Mouse (Mus musculus) liver, embryonic 11.5 days (tissue): ENCODE results near the gene Gatad2a. TPM values are rescaled to one million over a fixed set of nuclear protein-coding genes. Genes with fewer than 3 reads are reported as not detected.

Experiments
- ATAC-seq: fragments of 200-750 bp; cut with Nextera tagmentation; replicated peaks from 2 replicates; pipeline ENCODE4 v1.8.0; 2017; ENCODE audit warnings: moderate number of reproducible peaks, mild to moderate bottlenecking, moderate TSS enrichment, moderate library complexity; ENCODE audit not compliant: low FRiP score
- DNase-seq: peaks from one replicate; pipeline ENCODE4 v3.0.0-alpha.2; 2017; ENCODE audit warnings: low spot score
- H3K27ac ChIP-seq: fragments of 300-500 bp; sonication (generic); 2 replicates; pipeline ENCODE4 v1.5.1; 2014; ENCODE audit warnings: mild to moderate bottlenecking, low read depth, low read length, control low read depth
- H3K27me3 ChIP-seq: fragments of 300-500 bp; sonication (generic); replicated peaks from 2 replicates; pipeline ENCODE4 v1.6.1; 2014; ENCODE audit warnings: low read length, mixed read lengths; ENCODE audit not compliant: control insufficient read depth, insufficient read depth
- H3K36me3 ChIP-seq: fragments of 300-500 bp; sonication (generic); 2 replicates; pipeline ENCODE4 v1.6.1; 2014; ENCODE audit warnings: mild to moderate bottlenecking, low read length, moderate library complexity, mixed read lengths; ENCODE audit not compliant: control insufficient read depth, insufficient read depth
- H3K4me1 ChIP-seq: fragments of 300-500 bp; sonication (generic); replicated peaks from 2 replicates; pipeline ENCODE4 v1.6.1; 2014; ENCODE audit warnings: low read length, mixed read lengths; ENCODE audit not compliant: control insufficient read depth, insufficient read depth
- H3K4me2 ChIP-seq: fragments of 300-500 bp; sonication (generic); 2 replicates; pipeline ENCODE4 v1.6.1; 2014; ENCODE audit warnings: mild to moderate bottlenecking, control low read depth, moderate library complexity
- H3K4me3 ChIP-seq: fragments of 300-500 bp; sonication (generic); 2 replicates; pipeline ENCODE4 v1.5.1; 2014; ENCODE audit warnings: low read depth, low read length, control low read depth
- H3K9ac ChIP-seq: fragments of 300-500 bp; sonication (generic); 2 replicates; pipeline ENCODE4 v1.6.1; 2014; ENCODE audit warnings: low read depth, low read length, control low read depth
- H3K9me3 ChIP-seq: fragments of 300-500 bp; sonication (generic); 2 replicates; pipeline ENCODE4 v1.6.1; 2016; ENCODE audit warnings: low read length, inconsistent platforms, mixed read lengths; ENCODE audit not compliant: control insufficient read depth
- WGBS: fragments of 180-500 bp; shearing (Covaris S2); extraction: QIAGEN DNeasy Blood & Tissue Kit; methylation state at CpG from one replicate; pipeline ENCODE4 v1.1.7; 2014; 5-methylcytosine and 5-hydroxymethylcytosine counted together
- polyA plus RNA-seq: library from polyadenylated mRNA; unstranded; fragments of >200 nt; fragmentation: Nextera tagmentation; extraction: Ambion mirVana; gene quantifications from 2 replicates; pipeline ENCODE4 v1.2.1, GENCODE M21; 2014

Gene Gatad2a
- 72.6 and 75.3 TPM in 2 replicates for polyA plus RNA-seq

GRCm38 (mm10) chr8:69995776-69996588, at the start of gene Gatad2a:
TSS of gene Gatad2a (minus strand) at chr8:69996384.
- Histone ChIP-seq H3K27ac (peak within 1 kb of the TSS; percentile 91), H3K9ac (peak within 1 kb of the TSS; percentile 83), H3K36me3 (no peaks in the 10 kb centered on the region), H3K27me3 (no peaks in the 10 kb centered on the region), H3K4me1 (peaks cover 14% of the 10 kb centered on the region), H3K9me3 (no peaks in the 10 kb centered on the region), H3K4me3 (peak within 1 kb of the TSS; percentile 85), H3K4me2 (peak within 1 kb of the TSS; percentile 87)
- under 1% methylated on average over 75 of the region's 87 CpGs for WGBS
- ATAC-seq (peak; percentile 98), DNase-seq (peak; percentile 100)

- Histone ChIP-seq H3K9me3 (no peaks in the 10 kb centered on the region), H3K36me3 (peaks cover 2% of the 10 kb centered on the region; the same call in 1 of the 2 replicates), H3K4me1 (peaks cover 27% of the 10 kb centered on the region), H3K27ac (no peak overlapping the region), H3K27me3 (no peaks in the 10 kb centered on the region), H3K4me2 (peak overlapping the region; percentile 75), H3K9ac (peak overlapping the region; percentile 98), H3K4me3 (peak overlapping the region; percentile 99)
- DNase-seq = no peak
- no peak for ATAC-seq
- 87% methylated on average over 5 of the region's 5 CpGs for WGBS
These were observed 47.8 kb upstream of the Gatad2a start for GRCm38 (mm10) chr8:70043996-70044395.

- H3K27ac ChIP-seq = peak within 1 kb of the TSS; percentile 54
- H3K4me1 ChIP-seq = peaks cover 33% of the 10 kb centered on the region
- no peaks in the 10 kb centered on the region for H3K36me3 ChIP-seq
- DNase-seq (peak; percentile 97), ATAC-seq (peak; percentile 91)
- WGBS = under 1% methylated on average over 65 of the region's 65 CpGs
- peak within 1 kb of the TSS; percentile 99 for H3K4me3 ChIP-seq
- H3K9ac ChIP-seq = peak within 1 kb of the TSS; percentile 98
- H3K27me3 ChIP-seq = no peaks in the 10 kb centered on the region
- H3K9me3 ChIP-seq = no peaks in the 10 kb centered on the region
- peak within 1 kb of the TSS; percentile 75 for H3K4me2 ChIP-seq
These were observed 46.6 kb upstream of the Gatad2a start, which contains the start of the genes Mau2 and Sugp1 for GRCm38 (mm10) chr8:70042583-70043455. TSS of gene Mau2 (minus strand) at chr8:70042734. TSS of gene Sugp1 (plus strand) at chr8:70042813.

DNA sequence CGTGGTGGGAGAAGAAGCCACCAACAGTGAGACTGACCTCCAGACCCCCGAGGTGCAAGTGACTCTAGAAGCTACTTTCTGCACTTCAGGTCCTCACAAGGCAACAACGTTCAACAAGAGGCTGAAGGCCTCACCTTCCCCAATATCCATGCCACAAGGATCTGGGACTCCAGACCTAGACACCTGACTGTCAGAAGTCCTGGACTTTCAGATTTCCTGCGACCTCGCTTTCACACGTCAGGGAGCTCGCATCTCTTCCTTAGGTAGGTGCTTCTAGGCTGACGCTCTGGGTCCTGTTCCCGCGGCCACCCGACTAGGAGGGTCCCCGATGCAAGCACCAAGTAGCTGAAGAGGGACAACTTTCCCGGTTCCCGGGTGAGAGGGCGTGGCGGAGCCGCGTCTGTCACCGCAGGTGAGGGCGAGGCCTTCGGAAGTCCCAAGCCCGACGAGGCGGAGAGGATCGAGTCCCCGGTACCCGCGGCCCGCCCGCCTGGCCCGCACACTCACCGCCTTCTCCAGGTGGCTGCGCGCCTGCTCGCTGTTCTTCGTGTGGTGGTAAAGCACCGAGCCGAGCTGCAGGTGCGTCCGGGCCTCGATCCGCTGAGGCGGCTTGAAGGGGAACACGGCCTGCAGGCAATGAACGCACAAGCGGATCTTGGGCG, 45.8 kb upstream of the Gatad2a start:
- Histone ChIP-seq H3K9me3 (no peaks in the 10 kb centered on the region), H3K9ac (peak overlapping the region; percentile 98), H3K27me3 (no peaks in the 10 kb centered on the region), H3K4me2 (peak overlapping the region; percentile 75), H3K4me1 (peaks cover 41% of the 10 kb centered on the region), H3K36me3 (no peaks in the 10 kb centered on the region), H3K27ac (peak overlapping the region; percentile 54), H3K4me3 (peak overlapping the region; percentile 99)
- DNase-seq (peak; percentile 39), ATAC-seq (0 out of 2 replicates have a peak, but pooled peaks have one; percentile 16)
- WGBS = under 1% methylated on average over 47 of the region's 47 CpGs

DNA sequence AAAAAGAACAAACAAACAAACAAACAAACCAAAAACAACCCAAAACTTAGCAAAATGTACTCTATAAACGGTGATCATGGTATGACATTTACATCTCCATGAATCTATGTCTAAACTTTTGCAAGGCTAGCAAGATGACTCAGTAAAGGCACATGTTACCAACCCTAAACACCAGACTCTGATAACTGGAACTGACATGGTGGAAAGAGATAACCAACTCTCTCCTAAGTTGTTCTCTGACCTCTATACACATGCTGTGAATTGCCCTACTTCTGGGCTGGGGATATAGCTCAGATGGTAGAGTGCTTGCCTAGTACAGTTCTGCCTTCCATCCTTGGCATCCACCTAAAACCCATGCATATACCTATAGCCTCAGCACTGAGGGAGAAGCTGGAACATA, 41.8 kb upstream of the Gatad2a start:
- peak; percentile 73 for ATAC-seq
- no peak for DNase-seq
- no peak overlapping the region for H3K9ac ChIP-seq
- H3K4me1 ChIP-seq = peaks cover 33% of the 10 kb centered on the region
- peaks cover 2% of the 10 kb centered on the region; the same call in 1 of the 2 replicates for H3K36me3 ChIP-seq
- peak overlapping the region; percentile 52 for H3K27ac ChIP-seq
- 79% methylated on average over 1 of the region's 1 CpGs for WGBS
- H3K27me3 ChIP-seq = no peaks in the 10 kb centered on the region
- H3K4me2 ChIP-seq = peak overlapping the region; percentile 45
- no peak overlapping the region for H3K4me3 ChIP-seq
- no peaks in the 10 kb centered on the region for H3K9me3 ChIP-seq

- ATAC-seq (no peak), DNase-seq (no peak)
- H3K27me3 ChIP-seq = no peaks in the 10 kb centered on the region
- H3K4me2 ChIP-seq = no peak overlapping the region
- H3K4me3 ChIP-seq = no peak overlapping the region
- H3K36me3 ChIP-seq = peaks cover 60% of the 10 kb centered on the region
- no peaks in the 10 kb centered on the region for H3K4me1 ChIP-seq
- no peaks in the 10 kb centered on the region for H3K9me3 ChIP-seq
- H3K9ac ChIP-seq = no peak overlapping the region
- 97% methylated on average over 1 of the region's 1 CpGs for WGBS
- H3K27ac ChIP-seq = no peak overlapping the region
These were observed 34.1 kb upstream of the Gatad2a start for GRCm38 (mm10) chr8:70030255-70030654.

GRCm38 (mm10) chr8:70026151-70026550, 30.0 kb upstream of the Gatad2a start:
- no peak for DNase-seq
- ATAC-seq = no peak
- Histone ChIP-seq H3K36me3 (peaks cover 86% of the 10 kb centered on the region), H3K27ac (no peak overlapping the region), H3K9me3 (no peaks in the 10 kb centered on the region), H3K9ac (no peak overlapping the region), H3K27me3 (no peaks in the 10 kb centered on the region), H3K4me1 (no peaks in the 10 kb centered on the region), H3K4me2 (no peak overlapping the region), H3K4me3 (no peak overlapping the region)
- 91% methylated on average over 2 of the region's 2 CpGs for WGBS

GRCm38 (mm10) chr8:70023596-70023995, 27.4 kb upstream of the Gatad2a start:
- peaks cover 84% of the 10 kb centered on the region for H3K36me3 ChIP-seq
- H3K27ac ChIP-seq = no peak overlapping the region; the same call in 1 of the 2 replicates
- no peaks in the 10 kb centered on the region for H3K4me1 ChIP-seq
- no peak overlapping the region for H3K4me3 ChIP-seq
- 83% methylated on average over 8 of the region's 8 CpGs for WGBS
- H3K4me2 ChIP-seq = no peak overlapping the region
- ATAC-seq (no peak; the same call in 1 of the 2 replicates), DNase-seq (no peak)
- H3K27me3 ChIP-seq = no peaks in the 10 kb centered on the region
- H3K9ac ChIP-seq = no peak overlapping the region
- H3K9me3 ChIP-seq = no peaks in the 10 kb centered on the region
